Mouse (Mus musculus): ENCODE results near the gene Topors.

Gene Topors

GRCm38 (mm10) chr4:40250984-40251383 lies 18.7 kb downstream of the Topors start:
- DNase-seq (ENCODE audit: low read depth): no peak

GRCm38 (mm10) chr4:40244035-40244434 lies 25.6 kb downstream of the Topors start:
- DNase-seq (ENCODE audit: low read depth): peak; percentile 16

GRCm38 (mm10) chr4:40243006-40243405 lies 26.6 kb downstream of the Topors start:
- DNase-seq (ENCODE audit: low read depth): no peak

GRCm38 (mm10) chr4:40241928-40242327 lies 27.7 kb downstream of the Topors start:
- DNase-seq (ENCODE audit: low read depth): peak; percentile 19

GRCm38 (mm10) chr4:40240272-40240744 lies 29.3 kb downstream of the Topors start:
- DNase-seq (ENCODE audit: low read depth): no peak

- no peak for DNase-seq (ENCODE audit: low read depth)
Observed at GRCm38 (mm10) chr4:40239409-40240271, 30.0 kb downstream of the Topors start, which contains the start of gene Ddx58. TSS of gene Ddx58 (minus strand) at chr4:40239828.

GRCm38 (mm10) chr4:40238483-40239408 lies 30.9 kb downstream of the Topors start:
- DNase-seq (ENCODE audit: low read depth): peak; percentile 4

- DNase-seq (ENCODE audit: low read depth): no peak
Observed at GRCm38 (mm10) chr4:40236829-40237228, 32.8 kb downstream of the Topors start.

GRCm38 (mm10) chr4:40234256-40234655 lies 35.4 kb downstream of the Topors start:
- no peak for DNase-seq (ENCODE audit: low read depth)

GRCm38 (mm10) chr4:40233062-40233664 lies 36.5 kb downstream of the Topors start:
- DNase-seq (ENCODE audit: low read depth): no peak

GRCm38 (mm10) chr4:40229723-40230122 lies 39.9 kb downstream of the Topors start:
- no peak for DNase-seq (ENCODE audit: low read depth)

- DNase-seq (ENCODE audit: low read depth): no peak
Observed at GRCm38 (mm10) chr4:40227886-40228285, 41.8 kb downstream of the Topors start.

- DNase-seq (ENCODE audit: low read depth): no peak
Observed at GRCm38 (mm10) chr4:40227131-40227530, 42.5 kb downstream of the Topors start.

GRCm38 (mm10) chr4:40226095-40226494 lies 43.6 kb downstream of the Topors start:
- no peak for DNase-seq (ENCODE audit: low read depth)

GRCm38 (mm10) chr4:40221876-40222585 lies 47.6 kb downstream of the Topors start:
- DNase-seq (ENCODE audit: low read depth): no peak

- no peak for DNase-seq (ENCODE audit: low read depth)
Observed at GRCm38 (mm10) chr4:40221004-40221760, 48.5 kb downstream of the Topors start.

- DNase-seq (ENCODE audit: low read depth): no peak
Observed at GRCm38 (mm10) chr4:40220437-40220836, 49.2 kb downstream of the Topors start.

- peak; percentile 30 for DNase-seq (ENCODE audit: low read depth)
Observed at GRCm38 (mm10) chr4:40218382-40218781, 51.3 kb downstream of the Topors start.

GRCm38 (mm10) chr4:40217910-40218309 lies 51.7 kb downstream of the Topors start:
- DNase-seq (ENCODE audit: low read depth): no peak

GRCm38 (mm10) chr4:40212177-40212576 lies 57.5 kb downstream of the Topors start:
- no peak for DNase-seq (ENCODE audit: low read depth)
